Mouse (Mus musculus) olfactory bulb, adult 2 months (tissue): Measurements from ENCODE around the gene Brpf1.

Experiments used
- CTCF ChIP-seq: fragments of 200-500 bp; IDR thresholded peaks from 2 replicates; pipeline ENCODE4 v1.5.1; 2012; ENCODE audit warnings: low read depth, mild to moderate bottlenecking, low read length, moderate library complexity; ENCODE audit not compliant: insufficient read depth
- POLR2A ChIP-seq: fragments of 200-500 bp; IDR thresholded peaks from 2 replicates; pipeline ENCODE4 v1.6.1; 2012; ENCODE audit warnings: mild to moderate bottlenecking, low read depth, low read length, moderate library complexity; ENCODE audit not compliant: insufficient read depth

- no peak for TF ChIP-seq CTCF
- TF ChIP-seq POLR2A: peak; percentile 70
These were observed 36.5 kb downstream of the Brpf1 start, which contains the start of gene Camk1 for GRCm38 (mm10) chr6:113343177-113344092.
